Mouse (Mus musculus): ENCODE measurements around the gene Tpbgl.

The Tpbgl gene

DNA sequence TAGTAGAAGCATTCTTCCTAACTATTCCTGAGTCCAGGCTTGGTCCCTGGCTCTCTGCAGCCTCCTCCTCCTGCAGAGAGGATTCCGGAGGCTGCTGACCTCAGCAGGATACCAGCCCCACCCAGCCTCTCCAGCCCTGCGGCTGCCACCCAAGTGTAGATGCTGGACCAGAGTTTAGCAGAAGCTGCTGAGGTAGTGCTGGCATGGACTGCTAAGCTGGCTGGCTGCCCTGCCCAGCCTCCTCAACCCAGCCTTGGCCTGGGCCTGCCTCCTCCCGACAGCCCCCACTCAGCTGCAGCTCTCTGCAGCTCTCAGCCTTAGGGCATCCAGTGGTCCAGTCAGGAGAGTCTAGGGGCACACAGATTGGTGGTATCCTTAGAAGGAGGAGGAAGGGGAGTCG lies 14.3 kb upstream of the Tpbgl start:
- DNase-seq = no peak

DNA sequence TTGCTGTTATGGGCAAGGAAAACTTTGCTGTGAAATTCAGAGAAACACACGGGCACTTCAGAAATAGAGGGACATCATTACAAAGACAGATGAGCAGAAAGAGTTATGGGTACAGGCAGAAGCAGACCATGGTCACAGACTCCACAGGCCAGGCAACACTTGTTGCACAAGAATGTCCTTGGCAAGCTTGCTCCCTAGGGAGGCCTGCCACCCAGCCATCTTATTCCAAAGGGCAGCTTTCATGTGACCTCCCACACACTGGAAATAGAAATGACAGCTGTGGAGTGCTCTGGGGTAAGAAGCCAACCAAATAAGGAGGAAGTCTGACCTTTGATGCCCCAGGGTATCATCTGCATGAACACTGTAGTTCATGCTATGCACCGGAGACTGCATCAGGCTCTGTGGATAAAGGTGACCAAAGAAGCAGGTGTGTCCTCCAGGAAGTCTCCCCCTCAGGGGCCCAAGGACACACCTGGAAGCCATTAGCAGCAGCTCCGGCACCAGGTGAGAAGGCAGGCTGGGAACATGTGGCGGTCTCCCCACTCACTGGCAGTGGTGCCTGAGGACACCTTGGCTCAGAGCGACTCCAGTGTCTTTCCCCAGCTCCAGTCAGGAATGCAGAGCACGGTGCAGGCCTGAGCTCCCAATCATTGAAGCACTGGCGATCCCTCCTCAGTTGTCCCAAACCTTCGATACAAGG lies 7.2 kb upstream of the Tpbgl start:
- peak; percentile 21 for DNase-seq

DNA sequence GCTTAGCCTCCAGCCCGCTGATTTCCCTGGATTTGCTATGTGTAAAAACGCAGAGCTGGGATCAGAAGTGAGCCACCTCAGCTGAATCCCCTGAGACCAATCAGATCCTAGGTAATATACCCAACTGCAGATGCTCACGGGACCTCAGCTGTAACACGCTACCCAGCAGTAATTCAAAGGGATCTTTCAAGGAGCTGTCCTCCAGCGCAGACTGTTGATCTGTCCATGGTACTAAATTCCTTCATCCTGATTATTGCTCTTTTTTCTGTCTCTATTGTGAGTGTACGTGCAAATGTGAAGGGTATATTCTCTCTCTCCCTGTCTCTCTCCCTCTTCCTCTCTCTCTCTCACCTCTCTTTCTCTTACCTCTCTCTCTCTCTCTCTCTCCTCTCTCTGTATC lies 5.4 kb upstream of the Tpbgl start:
- no peak for DNase-seq

DNA sequence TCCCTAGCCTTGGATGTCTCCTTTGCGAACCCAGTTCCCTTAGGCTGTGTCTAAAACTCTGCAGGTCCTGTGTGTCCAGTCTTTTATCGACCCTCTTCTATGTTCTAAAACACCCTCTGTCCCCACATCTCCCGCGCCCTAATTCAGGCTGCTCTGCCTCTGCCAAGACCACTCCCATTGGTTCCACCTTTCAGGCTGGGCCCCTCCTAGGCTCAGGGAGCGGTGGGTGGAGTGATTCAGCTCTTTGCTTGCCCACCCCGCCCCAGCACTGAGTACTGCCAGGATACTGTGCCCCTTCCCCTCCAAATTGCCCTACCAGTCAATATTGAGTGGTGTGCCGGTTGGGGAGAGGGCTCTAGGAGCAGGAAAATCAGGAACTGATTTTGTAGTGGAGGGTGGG lies 463 bp upstream of the Tpbgl start:
- no peak for DNase-seq

DNA sequence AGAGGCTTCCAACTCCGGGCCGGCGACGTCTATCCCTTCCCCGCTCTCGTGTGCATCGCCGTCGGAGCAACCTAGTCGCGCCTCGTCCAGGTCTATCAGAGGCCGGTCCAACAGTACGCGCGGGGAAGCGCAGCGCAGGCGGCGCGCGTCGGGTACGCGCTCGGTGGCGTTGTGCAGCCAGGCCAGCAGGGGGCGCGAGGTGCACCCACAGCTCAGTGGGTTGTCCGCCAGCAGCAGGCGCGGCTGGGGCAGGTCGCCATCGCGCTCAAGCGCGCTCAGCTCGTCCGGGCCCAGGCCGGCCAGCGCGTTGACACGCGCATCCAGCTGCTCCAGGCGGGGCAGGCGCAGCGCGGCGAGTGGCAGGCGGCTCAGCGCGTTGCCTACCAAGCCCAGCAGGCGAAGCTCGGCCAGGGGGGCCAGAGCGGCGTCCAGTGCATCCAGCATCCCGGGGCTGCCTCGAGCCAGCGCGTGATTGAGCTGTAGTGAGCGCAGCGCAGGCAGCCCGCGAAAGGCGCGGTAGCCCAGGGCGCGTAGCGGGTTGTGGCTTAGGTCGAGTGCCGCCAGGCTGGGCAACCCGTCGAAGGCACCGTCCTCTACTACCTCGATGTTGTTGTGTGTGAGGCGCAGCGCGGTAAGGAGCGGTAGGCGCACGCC lies 1.1 kb downstream of the Tpbgl start:
- DNase-seq = peak; percentile 83

DNA sequence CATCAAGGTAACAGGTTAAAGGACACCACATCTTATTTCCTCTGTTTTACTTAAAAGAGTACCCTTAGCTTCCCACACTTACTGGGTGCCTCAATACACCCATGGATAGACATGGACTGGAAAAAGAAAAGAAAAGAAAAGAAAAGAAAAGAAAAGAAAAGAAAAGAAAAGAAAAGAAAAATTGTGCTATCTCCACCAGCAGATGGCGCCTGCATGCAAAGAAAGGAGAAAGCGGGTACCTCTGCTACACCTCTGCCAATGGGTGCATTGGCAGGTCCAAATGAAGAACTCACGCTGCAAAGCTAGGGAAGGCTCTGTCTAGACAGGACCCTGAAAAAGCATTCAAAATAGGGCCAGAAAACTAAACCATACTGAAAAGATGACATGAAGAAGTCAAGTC lies 8.0 kb downstream of the Tpbgl start:
- DNase-seq = peak; percentile 36

DNA sequence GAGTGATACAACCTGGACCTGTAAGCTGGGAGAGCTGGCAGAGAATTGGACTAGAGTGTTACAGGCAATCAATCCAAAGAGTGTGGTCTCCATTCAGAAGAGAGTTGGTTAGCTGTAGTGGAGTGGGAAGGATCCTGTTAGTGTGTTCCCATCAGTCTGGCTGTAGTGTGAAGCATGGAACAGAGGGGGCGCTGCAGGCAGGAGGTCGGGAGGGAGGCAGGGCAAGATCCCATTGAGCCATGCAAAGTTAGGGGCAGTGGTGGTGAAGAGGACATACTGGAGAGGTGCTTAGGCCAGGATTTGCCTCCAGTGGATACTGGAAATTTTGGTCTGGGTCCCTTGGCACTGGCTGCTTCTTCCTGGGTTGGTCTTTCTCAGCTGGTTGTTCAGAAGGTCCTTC lies 8.6 kb downstream of the Tpbgl start:
- DNase-seq = no peak

DNA sequence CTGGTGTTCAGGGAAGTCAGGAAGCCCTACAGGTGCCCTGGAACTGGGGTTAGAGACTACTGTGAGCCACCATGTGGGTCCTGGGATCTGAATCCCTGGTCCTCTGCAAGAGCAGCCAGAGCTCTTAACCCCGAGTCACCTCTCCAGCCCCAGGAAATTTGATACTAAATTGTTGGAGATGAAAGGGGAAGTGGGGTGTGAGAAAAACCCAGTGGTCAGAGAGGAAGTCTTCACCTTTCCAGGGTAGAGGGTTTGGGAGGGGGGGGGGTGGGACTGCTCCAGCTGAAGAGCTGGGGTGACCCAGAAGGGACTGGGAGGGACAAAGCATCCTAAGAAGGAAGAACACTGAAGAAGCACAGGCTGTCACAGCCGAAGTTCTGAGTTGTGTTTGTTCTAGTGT lies 19.3 kb downstream of the Tpbgl start:
- no peak for DNase-seq

DNA sequence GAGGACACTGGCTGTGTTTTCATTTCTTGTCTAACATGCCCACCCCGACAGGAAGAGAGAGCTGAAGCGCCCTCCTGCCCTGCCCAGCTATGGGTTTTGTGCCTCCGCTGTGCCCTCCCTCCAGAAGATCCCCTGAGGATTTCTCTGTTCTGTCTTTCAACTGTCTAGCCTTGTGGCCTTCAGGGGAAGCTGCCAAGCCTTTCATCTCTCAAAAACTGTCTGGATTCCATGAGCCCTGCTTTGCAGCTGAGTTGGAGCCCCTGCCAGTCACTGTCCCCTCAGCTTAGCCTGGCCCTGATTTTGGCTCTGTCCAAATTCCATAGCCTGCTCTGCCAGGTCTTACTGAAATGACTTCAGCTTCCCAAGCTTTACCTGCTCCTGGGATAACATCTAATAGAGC lies 20.1 kb downstream of the Tpbgl start:
- DNase-seq = no peak

DNA sequence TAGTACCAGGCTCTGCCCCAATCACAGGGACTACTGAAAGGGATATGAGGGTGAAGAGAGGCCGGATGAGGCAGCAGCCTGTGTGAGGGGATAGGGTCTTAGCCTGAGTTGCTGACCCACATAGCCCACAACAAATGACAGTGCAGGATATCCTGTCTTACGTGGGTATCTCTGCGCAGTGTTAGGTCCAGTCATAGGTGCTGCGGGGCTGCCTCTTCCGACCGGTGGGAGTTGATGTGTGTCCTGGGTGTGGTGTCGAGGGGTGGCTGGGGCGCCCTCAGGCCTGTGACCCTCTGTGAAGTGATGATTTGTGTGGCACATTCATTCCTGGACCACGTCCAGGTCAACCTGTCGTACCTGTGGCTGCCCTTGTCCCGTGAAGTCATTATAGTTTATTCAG lies 20.6 kb downstream of the Tpbgl start:
- DNase-seq = no peak

DNA sequence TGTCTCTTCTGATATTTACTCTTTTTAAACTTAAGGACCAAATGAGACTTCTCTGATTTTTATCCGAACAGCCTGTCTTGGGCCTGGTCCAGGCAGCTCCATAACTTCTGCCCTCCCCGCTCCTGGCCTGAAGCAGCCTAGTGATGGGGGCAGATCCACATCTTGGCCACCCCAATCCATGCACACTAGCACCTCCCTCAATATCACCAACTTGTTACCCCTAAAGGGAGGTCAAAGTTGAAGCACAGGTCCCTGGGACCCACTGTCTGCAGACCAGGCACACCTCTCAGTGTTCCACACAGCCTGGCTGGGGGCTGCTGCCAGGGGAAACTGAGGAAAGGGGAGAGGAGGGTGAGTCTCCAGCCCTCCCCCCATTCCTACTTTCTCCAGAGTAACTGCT lies 21.8 kb downstream of the Tpbgl start:
- DNase-seq = no peak

DNA sequence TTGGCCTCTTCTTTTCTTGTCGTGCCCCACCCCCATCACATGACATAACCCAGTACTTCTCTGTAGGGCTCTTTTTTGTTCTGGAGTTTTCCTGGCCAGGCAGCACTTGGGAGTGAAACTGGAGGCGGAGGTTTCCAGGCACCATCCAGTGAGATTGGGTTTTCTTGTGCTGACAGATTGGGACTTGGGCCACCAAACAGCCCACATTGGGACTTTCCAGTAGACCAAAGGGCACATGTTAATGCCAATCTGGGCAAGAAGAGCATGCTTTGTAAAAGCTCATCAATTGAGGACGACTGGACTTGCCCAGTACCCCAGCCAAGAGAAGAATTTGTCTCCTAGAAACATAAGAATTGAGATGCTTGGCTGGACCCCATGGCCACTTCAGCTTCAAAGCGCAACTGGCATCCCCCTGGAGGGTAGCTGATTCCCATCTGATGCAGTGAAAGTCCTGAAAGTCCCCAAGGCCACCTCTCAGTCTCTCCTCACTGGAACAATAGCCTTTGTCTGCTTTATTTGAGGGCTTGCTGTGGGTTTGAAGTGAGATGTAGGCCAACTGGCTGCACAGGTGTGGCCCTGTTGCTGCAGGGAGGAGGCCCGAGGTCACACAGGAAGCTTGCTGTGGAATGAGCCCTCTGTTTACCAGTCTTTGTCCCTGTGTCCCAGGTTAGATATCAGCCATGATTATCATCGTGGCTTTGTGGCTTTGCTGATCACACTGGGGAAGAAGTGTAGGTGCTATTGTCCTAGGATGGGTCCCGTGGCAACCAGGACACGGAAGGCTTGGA lies 22.8 kb downstream of the Tpbgl start:
- DNase-seq = no peak

DNA sequence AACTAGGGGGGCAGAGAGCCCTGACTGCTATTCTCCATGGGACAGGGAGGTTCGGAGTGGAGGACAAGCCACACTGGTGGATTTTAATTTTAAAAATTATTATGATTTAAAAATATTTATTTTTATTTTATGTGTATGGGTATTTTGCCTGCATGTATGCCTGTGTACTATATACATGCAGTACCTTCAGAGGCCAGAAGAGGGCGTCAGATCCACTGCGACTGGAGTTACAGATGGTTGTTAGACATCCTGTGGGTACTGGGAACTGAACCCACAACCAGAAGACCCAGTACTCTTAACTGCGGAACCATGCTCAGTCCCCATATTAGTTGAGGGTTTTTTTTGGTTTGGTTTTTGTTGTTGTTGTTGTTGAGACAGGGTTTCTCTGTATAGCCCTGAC lies 28.2 kb downstream of the Tpbgl start:
- DNase-seq = no peak

DNA sequence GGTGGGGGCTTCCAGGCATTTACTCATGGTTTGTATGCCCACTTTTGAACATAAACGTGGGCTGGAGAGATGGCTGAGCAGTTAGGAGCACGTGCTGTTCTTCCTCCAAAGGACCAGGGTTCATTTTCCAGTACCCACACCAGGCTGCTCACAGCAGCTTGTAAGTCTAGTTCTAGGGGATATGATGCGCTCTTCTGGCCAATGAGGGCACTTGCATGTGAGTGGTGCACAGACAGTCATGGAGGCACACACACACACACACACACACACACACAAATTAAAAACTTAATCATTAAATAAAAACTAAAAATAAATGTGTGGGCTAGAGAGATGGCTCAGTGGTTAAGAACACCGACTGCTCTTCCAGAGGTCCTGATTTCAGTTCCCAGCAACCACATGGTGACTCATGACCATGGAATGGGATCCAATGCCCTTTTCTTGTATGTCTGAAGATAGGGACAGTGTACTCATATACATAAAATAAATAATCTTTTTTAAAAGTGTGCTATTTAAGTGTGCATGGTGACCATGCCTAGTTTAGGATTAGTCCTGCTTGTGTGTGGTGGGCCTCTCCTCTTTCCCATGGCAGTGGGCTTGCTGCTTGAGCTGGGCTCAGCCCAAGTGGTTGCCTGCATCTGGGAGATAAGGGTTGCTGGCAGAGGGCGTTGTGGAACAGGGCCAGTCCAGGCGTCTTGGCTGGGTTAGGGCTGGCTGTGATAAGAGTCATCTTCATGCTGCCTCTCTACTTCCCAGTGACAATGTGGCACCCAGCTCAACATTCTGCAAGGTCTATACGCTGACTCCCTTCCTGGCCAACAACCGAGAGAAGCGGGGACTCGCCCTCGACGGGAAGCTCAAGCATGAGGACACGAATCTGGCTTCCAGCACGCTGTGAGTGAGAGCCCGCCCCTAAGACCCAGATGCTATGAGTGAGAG lies 32.8 kb downstream of the Tpbgl start:
- DNase-seq = no peak

DNA sequence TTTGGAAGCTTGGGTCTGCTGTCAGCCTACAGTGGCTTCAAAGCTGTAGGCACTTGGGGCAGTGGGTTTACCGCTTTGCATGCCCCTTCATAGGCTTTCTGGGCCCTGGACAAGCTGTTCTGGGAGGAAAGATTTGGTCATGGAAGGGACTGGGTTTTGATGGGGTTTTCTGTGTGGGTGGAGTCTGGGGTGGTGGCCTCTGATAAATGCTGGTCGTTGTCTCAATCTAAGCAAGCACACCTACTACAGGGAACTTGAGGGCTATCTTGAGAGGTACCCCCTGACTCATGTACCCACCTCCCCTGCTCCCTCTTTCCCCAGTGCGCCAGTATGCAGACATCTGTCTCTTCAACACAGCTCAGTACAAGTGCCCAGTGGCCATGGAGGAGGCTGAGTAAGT lies 34.2 kb downstream of the Tpbgl start:
- DNase-seq = no peak

DNA sequence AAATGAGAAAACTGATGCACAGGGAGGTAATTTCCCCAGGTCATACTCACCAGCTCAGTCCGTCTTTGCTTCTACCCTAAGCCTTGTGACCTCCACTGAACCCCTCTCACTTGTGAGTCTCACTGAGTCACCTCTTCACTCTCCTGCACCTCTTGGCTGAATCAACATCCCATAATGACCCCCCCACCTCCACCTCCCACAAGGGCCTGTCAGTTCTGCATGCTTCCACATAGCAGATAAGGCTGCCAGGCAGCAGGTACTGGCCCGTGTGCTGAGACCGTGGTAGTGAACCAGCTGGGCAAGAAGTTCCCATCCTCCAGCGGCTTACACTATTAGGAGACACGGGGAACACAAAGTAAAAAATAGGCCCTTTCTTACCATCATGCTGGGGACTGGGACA lies 36.3 kb downstream of the Tpbgl start:
- no peak for DNase-seq

DNA sequence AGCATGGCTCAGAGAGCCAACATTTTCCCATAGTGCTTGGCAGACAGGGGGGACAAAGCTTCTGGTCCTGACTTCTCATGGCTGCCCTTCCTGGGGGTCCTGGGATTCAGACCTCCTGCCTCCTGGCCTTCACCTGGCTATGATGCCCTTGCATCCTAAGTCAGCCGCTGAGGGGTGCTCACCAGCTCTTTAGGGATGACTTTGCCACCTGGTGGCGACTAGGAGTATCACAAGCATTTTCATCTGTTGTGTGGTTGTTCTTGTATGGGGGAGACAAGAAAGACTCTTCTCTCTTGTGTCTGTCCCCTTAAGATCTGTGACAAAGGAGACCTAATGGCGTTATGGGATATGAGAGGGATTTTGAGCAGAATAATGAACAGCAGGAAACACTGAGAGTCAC lies 36.8 kb downstream of the Tpbgl start:
- DNase-seq = peak; percentile 63

DNA sequence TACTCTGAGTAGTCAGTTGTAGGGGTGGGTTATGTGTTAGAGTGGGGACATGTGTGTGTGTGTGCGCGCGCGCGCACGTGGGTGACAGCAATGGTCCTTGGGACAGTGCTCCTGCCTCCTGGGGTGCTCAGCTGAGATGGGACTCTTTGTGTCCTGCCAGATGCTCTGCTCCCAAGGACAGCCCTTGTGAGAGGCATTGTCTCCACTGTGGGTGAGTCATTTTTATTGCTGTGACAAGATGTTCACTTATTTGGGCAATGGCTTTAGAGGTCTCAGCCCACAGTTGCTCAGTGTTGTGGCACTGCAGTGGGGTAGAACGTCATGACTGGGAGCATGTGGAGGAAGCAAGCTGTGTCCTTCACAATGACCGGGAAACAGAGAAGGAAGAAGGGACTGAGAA lies 40.9 kb downstream of the Tpbgl start:
- DNase-seq = no peak

DNA sequence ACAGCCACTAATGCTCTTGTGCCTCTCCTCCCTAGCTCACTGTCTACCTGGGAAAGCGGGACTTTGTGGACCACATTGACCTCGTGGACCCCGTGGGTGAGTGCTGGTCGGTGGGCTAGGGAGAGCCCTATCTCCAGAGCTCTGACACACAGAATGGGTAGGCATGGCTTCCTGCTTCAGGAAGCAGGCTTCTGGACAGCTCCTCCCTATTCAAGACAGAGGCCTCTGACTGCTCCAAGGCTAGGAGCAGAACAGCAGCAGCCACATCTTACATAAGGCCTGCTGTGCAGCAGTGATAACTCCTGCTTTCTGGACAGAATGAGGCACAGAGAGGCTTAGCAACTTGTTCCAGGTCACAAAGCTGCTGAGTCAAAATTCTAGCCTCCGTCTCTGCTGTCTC lies 43.3 kb downstream of the Tpbgl start:
- DNase-seq = no peak

DNA sequence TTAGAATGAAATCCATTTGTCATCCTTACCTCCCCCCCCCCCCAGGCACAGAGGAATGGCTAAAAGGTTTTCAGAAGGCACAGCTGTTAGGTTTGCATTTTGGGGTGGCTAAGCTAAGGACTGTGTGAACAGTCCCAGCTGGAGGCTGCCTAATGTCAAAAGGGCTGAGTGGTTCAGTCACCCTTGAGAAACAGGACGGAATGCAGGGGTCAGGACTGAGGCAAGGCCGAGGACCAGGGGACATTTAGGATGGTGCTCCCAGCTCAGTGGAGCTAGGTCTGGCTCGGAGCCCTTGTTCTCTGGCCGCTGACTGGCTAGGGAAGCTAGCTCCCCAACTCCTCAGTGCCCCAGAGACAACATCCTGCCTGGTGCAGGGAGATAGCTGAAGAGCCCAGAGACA lies 44.0 kb downstream of the Tpbgl start:
- peak; percentile 43 for DNase-seq

DNA sequence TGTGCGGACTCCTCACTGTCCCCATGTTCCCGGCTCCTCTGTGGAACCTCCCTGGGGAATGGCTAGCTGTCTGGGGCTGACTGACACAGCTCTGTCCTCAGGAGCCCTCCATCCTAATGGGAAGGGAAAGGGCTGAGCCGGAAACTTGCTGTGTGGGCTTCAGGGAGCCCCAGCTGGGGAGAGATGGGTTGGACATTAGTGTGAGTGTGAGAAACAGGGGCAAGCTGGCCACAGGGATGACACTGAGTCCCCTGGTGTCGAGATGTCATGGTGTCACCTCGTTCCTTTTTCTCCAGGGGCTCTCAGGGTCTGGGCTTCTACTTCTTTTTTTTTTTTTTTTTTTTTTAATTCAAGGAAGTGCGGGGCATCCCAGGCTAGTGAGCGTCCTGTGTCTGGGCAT lies 44.6 kb downstream of the Tpbgl start:
- no peak for DNase-seq

DNA sequence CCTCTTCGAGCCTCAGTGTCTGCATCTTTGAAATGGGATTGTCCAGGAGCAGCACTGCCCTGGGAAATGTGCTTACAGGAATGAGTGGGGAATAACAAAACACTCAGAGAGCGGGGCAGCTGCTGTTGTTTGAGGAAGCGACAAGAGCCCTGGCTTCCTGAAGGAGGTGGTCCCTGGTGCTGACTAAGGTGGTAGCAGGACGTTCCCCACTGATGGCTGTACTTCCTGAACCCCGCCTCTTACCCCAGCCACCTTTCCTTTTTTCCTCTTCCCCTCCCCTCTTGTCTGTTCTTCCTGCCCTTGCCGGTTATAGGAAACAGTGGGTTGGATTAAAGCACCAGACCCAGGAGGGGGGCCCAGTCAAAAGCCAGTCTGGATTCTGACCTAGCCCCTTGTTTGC lies 46.7 kb downstream of the Tpbgl start:
- DNase-seq = no peak
